Mouse (Mus musculus): ENCODE data around the gene Zscan18. TPM values are rescaled to one million over a fixed set of nuclear protein-coding genes. Genes with fewer than 3 reads are reported as not detected.
"Not testable (repeated sequence)": the region's sequence is repeated elsewhere in the genome, so short reads cannot be mapped to it uniquely, and the experiment has no call there.

Gene Zscan18
- 10 to 100 TPM; 24.2 to 26.5 TPM for total RNA-seq (2021)
- long read RNA-seq, transcript Zscan18-205 (7 exons, 3,709 nt): major isoform, 16 of 29 reads
- long read RNA-seq, partial matches to known transcripts: 1 of 29 reads
- long read RNA-seq, other reads (novel, unspliced or antisense): 7 of 29 reads

DNA sequence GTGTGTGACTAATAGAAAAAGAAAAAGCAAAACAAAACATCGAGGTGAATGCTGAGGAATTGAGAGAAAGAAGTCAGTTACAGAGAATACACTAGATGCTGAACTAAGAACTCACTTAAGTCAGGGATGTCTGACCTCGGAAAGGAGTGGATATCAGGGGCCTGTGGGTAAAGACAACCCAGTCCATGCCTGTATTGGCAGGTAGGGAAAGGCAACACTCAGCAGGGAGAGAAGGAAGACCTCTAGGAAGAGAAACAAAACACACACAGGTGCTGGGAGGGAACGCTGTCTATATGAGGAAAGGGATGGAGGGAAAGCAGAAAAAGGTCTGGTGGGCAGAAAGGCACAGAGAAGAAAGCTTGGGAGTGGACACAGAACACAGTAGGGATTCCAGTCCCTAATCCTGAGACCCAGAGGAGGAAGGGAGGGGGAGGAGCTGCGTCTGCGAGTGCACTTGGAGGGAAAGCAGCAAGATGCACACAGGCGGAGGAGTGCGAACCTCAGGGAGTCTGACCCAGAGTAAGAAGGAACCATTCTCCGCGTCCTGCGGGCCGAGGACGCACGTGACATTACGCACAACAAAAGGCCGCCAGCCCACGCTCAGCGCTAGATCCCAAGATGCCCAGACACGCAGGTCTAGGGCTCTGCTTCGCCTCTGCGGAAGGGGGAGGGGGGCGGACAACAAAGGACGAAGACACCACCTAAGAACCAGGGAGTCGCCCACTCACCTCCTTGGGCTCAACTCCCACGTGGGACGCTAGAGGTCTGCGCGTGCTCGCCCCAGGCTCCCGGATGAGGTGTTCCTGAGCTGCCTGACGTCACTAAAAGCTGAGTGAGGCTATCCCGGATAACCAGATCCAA lies at the start of gene Zscan18:
Zscan18 (minus strand) TSS at position 770 of the 861 bp plus-strand sequence.
- peak; percentile 79 to 89 for DNase-seq (ENCODE audit: low spot score in 2 of 2)

DNA sequence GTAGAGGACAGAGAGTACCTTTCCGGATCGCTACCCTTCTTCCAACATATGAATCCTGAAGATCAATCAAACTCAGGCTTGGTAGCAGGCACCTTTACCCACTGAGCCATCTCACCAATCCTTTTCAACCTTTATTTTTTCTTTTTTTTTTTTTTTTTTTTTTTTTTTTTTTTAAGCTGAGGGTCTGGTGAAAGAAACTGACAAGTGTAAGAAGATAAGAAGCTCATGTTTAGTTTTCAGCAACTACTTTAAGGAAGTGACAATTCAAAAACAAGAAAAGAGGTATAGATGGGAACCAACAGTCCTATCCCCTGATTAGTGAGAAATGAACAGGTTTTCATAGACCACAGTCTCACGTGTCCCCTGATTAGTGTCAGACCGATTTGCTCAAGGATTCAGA lies 32.3 kb upstream of the Zscan18 start:
- DNase-seq (ENCODE audit: low spot score in 2 of 2): no peak

DNA sequence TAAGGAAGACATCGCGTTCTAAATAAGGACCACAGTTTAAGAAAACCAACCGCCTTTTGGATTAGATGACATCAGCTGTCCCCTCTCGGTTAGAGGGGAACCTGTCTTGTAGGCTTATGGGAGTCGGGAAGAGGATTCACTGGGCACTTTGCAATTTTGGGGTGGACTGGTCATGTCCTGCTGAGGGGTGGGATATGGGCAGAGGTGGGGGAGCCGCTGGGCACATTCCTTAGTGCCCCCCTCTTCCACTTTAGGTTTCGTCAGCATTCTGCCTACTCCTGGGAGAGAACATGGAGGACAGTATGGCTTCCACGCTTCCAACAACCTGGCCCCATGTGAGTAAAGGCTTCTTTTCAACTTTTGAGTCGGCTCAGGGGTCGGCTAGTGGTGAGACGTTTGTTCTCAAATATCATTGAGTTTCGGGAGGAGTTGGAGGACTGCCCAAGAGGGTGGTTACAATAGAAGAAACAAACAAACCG lies 31.8 kb upstream of the Zscan18 start:
- peak in 1 of 2 experiments; percentile 6 for DNase-seq (ENCODE audit: low spot score in 2 of 2)

- peak; percentile 78 to 88 for DNase-seq (ENCODE audit: low spot score in 2 of 2)
Measured at GRCm38 (mm10) chr7:12834162-12835120, 31.0 kb upstream of the Zscan18 start, which contains the start of gene Zfp110. TSS of gene Zfp110 (plus strand) at chr7:12834761.

DNA sequence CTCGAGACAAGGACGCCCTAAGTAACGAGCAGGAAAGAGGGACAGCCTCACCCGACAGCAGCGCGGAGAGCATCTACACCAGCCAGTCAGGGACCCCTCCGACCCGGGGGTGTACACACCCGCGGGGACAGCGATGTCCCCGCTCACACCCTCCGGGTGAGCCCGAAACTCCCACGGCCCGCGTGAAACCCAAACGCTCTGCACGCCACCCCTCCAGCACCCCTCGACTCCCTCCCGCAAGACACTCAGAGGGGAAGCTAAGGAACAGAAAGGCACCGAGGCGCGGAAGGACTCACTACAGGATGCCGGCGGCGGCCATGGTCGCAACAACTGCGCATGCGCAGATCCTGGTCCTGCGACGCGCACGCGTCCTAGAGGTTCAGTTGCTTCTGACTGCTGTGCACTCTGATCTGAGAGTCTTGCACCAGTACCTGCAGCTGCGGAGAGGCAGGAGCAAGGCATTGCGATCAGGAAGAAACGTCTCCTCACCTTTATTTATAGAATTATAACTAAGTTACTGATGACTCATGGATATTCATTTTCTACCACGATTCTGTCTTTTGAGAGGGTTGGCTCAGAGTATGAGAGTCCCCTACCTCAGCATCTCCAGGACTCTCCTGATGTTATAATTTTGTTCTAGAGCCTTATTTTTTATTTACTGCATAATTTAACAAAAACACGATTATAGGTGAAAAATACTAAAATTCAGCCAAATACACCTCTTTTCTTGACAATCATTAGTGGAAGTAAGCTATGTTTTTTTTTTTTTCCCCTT lies 15.3 kb upstream of the Zscan18 start, which contains the start of gene Zfp329:
Zfp329 (minus strand) TSS at position 338 of the 775 bp plus-strand sequence.
- DNase-seq (ENCODE audit: low spot score in 2 of 2): peak; percentile 90 to 96

DNA sequence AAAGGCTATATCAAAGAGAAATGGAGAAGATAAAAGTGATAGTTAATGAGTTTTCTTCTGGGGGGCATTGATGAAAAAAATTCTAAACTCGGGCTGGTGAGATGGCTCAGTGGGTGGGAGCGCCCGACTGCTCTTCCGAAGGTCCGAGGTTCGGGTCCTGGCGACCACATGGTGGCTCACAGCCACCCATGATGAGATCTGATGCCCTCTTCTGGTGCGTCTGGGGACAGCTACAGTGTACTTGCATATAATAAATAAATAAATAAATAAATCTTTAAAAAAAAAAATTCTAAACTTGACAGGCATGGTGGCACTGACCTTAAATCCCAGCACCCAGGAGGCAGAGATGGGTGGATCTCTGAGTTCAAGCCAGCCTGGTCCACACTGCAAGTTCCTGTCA lies 12.1 kb upstream of the Zscan18 start:
- DNase-seq (ENCODE audit: low spot score in 2 of 2): no peak

GRCm38 (mm10) chr7:12803727-12804071 lies 264 bp upstream of the Zscan18 start:
- DNase-seq (ENCODE audit: low spot score in 2 of 2): no peak

- no peak for DNase-seq (ENCODE audit: low spot score in 2 of 2)
Measured at GRCm38 (mm10) chr7:12799554-12799953, 3.9 kb downstream of the Zscan18 start.

DNA sequence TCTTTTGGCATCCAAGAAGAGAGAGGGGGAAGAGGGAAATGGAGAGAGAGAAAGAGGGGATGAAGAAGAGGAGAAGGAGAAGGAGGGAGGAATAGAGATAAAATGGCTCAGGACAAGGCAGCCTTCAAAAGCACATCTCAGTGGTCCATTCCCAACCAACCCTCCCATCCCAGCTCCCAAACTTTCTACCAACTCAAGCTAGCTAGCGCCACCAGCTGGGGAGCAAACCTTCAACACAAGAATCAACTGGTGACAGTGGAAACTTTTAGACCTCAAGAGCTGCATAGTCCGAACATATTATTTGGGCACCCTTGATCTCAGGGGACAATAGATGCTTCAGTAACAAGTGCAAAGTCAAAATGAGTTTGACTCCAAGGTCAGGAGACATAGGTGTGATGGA lies 5.5 kb downstream of the Zscan18 start:
- no peak for DNase-seq (ENCODE audit: low spot score in 2 of 2)

- DNase-seq (ENCODE audit: low spot score in 2 of 2): not testable (repeated sequence)
Measured at GRCm38 (mm10) chr7:12792624-12793023, 10.8 kb downstream of the Zscan18 start.

GRCm38 (mm10) chr7:12788025-12788424 lies 15.4 kb downstream of the Zscan18 start:
- DNase-seq (ENCODE audit: low spot score in 2 of 2): no peak

GRCm38 (mm10) chr7:12787333-12787732 lies 16.1 kb downstream of the Zscan18 start:
- DNase-seq (ENCODE audit: low spot score in 2 of 2): peak in 1 of 2 experiments; percentile 36

DNA sequence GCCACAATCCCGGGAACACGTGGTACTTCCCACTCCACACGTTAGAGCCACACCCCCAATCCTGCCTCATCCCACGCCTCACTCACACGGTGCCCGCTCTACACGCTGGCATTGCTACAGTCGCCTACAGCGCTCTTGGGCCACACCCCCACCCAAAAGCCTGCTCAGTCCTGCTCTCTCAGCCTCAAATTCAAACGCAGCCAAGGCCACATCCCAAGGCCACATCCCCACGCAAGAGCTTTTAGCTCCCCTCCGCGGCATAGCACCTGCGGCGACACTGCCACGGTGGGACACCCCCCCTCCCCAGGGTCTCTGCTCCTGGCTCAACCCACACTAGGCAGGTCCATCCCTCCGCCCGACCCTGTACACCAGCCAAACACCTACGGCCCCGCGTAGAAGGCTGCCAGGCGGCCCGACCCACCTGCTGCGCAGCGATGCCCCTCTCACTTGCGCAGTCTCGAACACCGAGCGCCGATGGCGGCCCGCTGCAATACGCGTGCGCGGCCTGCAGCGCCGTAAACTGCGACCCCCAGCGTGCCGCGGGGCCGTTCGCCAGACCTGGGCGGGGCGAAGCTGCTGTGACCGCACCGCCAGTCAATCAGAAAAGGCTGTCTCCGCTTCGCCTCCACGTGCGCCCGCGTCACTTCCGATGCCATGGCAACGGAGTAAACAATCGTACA lies 23.1 kb downstream of the Zscan18 start:
- DNase-seq (ENCODE audit: low spot score in 2 of 2): peak; percentile 86 to 87

GRCm38 (mm10) chr7:12779782-12780150 lies 23.7 kb downstream of the Zscan18 start:
- no peak for DNase-seq (ENCODE audit: low spot score in 2 of 2)

GRCm38 (mm10) chr7:12779141-12779540 lies 24.3 kb downstream of the Zscan18 start:
- peak; percentile 42 to 47 for DNase-seq (ENCODE audit: low spot score in 2 of 2)

- DNase-seq (ENCODE audit: low spot score in 2 of 2): peak; percentile 55 to 78
Measured at GRCm38 (mm10) chr7:12774606-12775005, 28.8 kb downstream of the Zscan18 start.

DNA sequence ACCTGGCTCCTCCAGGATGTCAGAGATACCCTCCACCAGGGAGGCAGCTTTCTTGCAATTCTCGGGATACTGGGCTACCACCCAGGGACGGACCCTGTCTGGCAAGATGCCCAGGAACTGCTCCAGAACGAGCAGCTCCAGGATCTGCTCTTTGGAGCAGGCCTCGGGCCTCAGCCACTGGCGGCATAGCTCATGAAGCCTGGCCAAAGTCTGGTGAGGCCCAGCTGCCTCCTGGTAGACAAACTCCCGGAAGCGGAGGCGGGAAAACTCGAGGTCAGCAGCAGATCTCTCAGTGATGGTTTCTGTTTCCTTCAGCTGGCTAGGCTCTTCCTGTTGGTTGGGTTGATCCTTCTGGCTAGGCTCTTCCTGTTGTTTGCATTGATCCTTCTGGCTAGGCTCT lies 29.3 kb downstream of the Zscan18 start:
- peak in 1 of 2 experiments; percentile 5 for DNase-seq (ENCODE audit: low spot score in 2 of 2)

DNA sequence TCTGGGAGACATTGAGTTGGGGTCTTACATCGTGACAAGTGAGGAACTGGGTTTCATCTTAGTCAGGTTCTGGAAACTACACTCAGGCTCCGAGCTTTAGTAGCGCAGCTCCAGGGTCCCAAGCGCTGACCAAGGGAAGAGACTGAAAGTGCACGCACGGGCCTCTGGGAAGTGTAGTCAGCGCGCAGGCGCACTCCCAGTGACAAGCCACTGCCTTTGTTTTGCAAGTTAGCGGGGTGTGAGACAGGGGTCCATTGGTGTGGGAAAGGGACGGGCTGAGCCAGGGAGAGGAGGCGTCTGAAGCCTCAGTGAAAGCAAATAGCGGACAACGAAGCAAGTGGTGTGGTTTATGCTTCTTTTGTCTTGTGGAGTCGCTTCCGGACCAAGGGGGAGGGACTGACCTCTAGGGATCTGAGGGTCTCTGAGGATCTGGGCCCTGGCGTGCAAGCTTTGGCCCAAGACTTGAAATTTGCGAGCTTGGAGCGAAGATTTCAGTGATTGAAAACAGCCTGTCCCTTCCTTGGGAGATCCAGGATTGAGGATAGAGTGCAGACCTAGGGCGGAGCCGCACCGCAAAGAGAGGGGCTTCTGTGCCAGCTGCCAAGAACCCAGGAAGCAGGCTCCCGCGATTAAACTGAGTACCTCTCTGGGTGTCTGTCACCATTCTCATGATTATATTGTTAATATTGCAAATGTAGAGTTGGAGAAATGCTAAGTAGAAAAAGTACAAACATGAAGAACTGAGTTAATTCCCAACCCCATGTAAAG lies 53.8 kb downstream of the Zscan18 start:
- no peak for DNase-seq (ENCODE audit: low spot score in 2 of 2)

- DNase-seq (ENCODE audit: low spot score in 2 of 2): no peak
Measured at GRCm38 (mm10) chr7:12734904-12735303, 68.5 kb downstream of the Zscan18 start, which contains the start of gene Vmn2r56. TSS of gene Vmn2r56 (minus strand) at chr7:12735004.

Data from layer of hippocampus, adult 18-20 months (tissue).